Mouse (Mus musculus): Measurements from ENCODE around the gene Zfp26.

Gene Zfp26

GRCm38 (mm10) chr9:20459377-20460317 lies at the start of gene Zfp26:
Zfp26 (minus strand) TSS chr9:20460162.
- peak; percentile 76 to 79 for DNase-seq (ENCODE audit: low spot score in 2 of 2)

- no peak for DNase-seq (ENCODE audit: low spot score in 2 of 2)
These were observed 49.7 kb upstream of the Zfp26 start for GRCm38 (mm10) chr9:20509676-20510075.

DNA sequence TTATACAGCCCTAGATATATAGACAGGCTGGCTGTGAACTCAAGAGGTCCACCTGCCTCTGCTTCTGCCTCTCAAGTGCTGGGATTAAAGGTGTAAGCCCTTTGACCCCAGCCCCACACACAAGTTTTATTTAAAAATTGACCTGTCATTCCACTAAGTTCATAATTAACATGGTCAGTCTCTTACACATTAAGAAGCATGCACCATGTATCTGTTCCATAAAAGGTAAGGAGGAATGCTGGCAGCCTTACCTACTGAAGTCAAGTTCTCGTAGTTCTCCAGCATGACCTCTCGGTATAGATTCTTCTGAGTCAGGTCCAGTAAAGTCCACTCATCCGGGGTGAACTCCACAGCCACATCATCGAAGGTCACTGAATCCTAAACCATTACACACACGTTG lies 44.8 kb upstream of the Zfp26 start:
- DNase-seq (ENCODE audit: low spot score in 2 of 2), result no peak

- no peak for DNase-seq (ENCODE audit: low spot score in 2 of 2)
These were observed 33.3 kb upstream of the Zfp26 start for GRCm38 (mm10) chr9:20493281-20493680.

GRCm38 (mm10) chr9:20492527-20493233 lies 32.7 kb upstream of the Zfp26 start, which contains the start of gene Zfp426:
Zfp426 (minus strand) TSS chr9:20492746.
- peak; percentile 86 to 88 for DNase-seq (ENCODE audit: low spot score in 2 of 2)

DNA sequence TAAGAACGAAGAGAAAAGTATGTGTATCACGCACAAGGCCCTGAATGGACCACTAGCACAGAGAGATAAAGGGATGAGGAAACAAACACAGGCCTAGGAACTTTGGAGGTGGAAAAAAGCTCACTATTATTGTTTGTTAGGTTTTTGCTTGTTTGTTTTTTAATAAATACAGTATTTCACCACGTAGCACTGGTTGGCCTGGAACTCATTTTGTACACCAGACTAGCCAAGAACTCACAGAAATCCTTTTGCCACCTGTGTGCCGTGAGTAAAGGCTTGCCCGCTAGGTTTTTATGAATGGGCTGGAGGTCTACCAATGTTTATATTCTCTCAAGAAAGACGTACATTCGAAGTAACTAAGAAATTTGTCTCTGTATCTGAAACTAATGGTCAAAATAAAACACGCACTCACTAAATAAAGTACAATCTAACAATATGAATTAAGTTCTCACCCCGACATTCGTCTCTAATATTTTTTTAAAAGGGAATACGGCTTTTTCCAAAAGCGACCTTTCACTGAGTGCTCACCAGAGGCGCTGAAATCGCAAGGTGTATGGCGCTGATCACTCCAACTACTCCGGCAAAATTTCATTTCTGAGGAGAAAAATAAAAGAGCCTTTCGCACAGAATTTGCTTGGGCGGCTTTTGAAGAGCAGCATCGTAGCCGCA lies 32.0 kb upstream of the Zfp26 start:
- no peak for DNase-seq (ENCODE audit: low spot score in 2 of 2)

- no peak for DNase-seq (ENCODE audit: low spot score in 2 of 2)
These were observed 29.6 kb upstream of the Zfp26 start for GRCm38 (mm10) chr9:20489536-20489935.

- DNase-seq (ENCODE audit: low spot score in 2 of 2), result no peak
These were observed 19.4 kb upstream of the Zfp26 start for GRCm38 (mm10) chr9:20479396-20479795.

- DNase-seq (ENCODE audit: low spot score in 2 of 2), result no peak
These were observed 16.7 kb upstream of the Zfp26 start for GRCm38 (mm10) chr9:20476632-20477031.

DNA sequence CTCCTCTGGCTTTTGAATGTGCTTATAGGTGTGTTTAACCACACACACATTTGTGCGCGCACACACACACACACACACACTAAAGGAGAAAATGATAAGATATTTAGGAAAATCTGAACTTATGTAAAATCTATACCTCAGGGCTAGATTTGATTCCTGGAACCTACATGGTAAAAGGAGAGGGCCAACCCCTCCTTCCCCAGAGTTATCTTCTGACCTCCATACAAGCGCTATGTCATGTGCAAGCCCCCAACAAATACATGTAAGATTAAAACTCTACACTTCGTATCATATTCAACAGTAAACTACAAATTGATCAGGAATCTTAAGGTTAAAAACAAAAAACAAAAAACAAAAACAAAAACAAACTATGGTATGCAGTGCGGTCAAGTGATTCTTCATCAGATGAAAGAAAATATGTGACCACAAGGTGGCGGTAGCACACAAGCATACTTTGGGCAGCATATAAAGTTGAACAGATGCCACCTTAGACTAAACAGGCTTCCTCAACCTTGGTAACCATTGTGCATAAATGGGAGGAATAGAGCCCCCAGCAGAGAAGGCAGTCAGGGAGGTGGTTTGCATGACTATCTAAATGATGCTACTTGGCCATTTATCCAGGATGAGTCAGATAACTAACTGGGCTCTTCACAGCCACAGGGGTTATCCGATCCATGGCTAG lies 6.9 kb upstream of the Zfp26 start:
- peak in 1 of 2 experiments; percentile 24 for DNase-seq (ENCODE audit: low spot score in 2 of 2)

DNA sequence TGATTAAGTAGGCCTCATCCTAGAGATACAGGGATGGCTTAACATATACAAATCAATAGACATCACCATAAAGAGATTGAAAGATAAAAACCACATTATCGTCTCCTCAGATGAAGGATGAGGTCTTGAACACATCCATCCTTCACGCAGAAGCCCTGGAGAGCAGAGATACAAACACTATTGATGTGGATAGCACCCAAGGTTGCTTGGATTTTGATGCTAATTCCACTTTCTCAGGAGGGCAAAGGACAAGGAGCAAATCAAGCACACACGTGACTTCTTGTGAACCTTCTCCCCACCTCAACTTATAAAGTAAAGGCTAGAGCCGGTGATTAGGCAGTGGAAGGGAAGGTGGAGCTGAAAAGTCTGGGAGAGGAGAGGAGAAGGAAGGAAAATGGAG lies 6.3 kb downstream of the Zfp26 start:
- no peak for DNase-seq (ENCODE audit: low spot score in 2 of 2)

DNA sequence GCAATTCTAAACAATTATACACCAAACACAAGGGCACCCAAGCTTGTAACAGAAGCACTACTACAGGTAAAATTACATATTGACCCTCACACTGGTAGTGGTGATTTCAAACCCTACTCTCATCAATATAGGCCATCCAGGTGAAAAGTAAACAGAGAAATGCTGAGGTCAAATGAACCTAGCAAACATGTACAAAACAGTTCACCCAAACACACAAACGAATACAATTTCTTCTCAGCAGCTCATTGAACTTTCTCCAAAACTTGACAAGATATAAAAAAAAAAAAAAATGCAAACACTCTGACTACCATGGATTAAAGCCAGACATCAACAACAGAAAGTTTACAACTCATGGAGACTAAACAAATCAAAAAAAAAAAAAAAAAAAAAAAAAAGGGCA lies 8.5 kb downstream of the Zfp26 start:
- no peak for DNase-seq (ENCODE audit: low spot score in 2 of 2)

DNA sequence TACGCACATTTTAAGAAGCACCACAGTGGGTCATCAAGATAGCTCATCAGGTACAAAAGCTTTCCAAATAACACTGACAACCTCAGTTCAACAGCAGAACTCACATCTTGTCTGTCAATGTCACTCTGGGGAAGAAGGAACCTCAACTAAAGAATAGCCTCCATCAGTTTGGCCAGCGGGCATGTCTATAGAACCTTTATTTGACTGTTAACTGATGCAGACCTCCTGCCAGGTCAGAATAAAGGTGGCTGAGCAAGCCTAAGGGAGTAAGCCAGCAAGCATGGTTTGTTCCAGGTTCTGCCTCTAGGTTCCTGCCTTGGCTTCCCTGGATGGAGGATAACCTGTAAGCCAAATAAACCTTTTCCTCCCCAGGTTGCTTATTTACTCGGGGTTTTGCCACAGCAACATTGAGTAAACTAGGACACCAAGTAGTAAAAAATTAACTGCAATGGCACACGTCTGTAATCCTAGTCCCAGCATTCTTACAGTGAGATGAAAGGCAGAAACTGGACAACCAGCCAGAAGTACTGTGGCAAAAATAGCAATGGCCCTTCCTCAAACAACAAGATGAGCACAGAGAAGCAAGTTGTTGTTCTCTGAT lies 16.7 kb downstream of the Zfp26 start:
- no peak for DNase-seq (ENCODE audit: low spot score in 2 of 2)

- DNase-seq (ENCODE audit: low spot score in 2 of 2), result no peak
These were observed 30.0 kb downstream of the Zfp26 start for GRCm38 (mm10) chr9:20430004-20430403.

- no peak for DNase-seq (ENCODE audit: low spot score in 2 of 2)
These were observed 48.5 kb downstream of the Zfp26 start for GRCm38 (mm10) chr9:20411460-20411859.

DNA sequence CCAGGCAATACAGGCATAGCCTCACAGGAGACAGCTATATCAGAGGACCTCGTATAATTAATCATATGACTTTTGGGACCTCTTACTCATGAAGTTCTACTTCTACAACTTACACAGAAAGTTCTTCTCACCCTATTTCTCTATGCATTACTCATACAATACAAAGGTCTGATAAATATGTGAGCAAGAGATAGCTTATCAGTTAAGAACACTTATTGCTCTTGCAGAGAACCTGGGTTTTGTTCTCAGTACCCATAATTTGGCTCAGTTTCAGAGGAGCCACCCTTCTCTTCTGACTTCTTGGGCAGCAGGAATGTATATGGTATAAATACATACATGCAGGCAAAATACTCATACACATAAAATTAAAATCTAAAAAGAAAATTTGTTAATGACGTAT lies 50.6 kb downstream of the Zfp26 start:
- no peak for DNase-seq (ENCODE audit: low spot score in 2 of 2)

GRCm38 (mm10) chr9:20385343-20385703 lies 74.6 kb downstream of the Zfp26 start:
- DNase-seq (ENCODE audit: low spot score in 2 of 2), result peak in 1 of 2 experiments; percentile 4

DNA sequence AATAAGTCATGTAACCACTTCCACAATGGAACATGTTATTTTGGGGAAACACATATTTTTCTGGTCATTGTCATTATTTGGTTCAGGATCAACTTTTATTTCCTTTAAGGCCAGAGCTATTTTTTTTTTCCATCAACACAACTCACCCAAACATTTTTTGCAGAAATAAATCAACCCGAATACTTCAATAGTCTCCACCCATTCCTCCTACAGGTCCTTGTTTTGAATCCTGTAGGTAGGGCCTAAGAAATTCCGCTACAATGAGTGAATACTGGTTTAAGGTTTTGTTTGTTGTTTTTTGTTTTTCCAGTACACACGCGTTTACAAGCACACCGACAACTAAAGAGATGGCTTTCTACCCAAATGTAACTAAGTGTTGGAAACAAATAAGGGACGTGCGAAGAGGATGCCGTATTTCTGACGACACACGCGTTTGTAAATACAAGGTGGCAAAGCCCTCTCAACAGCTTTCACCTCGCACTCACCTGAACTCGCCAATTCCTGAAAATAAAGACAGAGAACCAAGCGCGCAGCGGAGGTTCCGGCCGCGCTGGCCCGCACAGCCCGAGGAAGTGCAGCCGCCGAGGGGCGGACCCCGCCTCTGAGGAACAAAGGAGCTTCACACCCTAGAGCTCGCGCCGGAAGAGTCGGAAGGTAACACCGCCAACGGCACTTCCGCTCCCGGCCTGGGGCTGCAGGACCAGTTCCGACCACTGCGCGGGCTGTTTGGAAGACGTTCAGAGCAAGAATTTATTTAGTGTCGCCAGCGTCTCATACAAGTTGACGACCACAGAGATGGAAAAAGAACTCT lies 75.2 kb downstream of the Zfp26 start, which contains the start of gene Zfp560:
TSS of gene Zfp560 (minus strand) at position 646 of the 811 bp plus-strand sequence.
- peak; percentile 72 for DNase-seq (ENCODE audit: low spot score in 2 of 2)

- no peak for DNase-seq (ENCODE audit: low spot score in 2 of 2)
These were observed 76.3 kb downstream of the Zfp26 start for GRCm38 (mm10) chr9:20383659-20384058.
